Mouse (Mus musculus): Measurements from ENCODE around the gene Fras1. TPM values are rescaled to one million over a fixed set of nuclear protein-coding genes. Genes with fewer than 3 reads are reported as not detected.

Fras1 gene
- total and polyA plus RNA-seq, 3 experiments = 0.02 to 0.23 (median 0.11) TPM

DNA sequence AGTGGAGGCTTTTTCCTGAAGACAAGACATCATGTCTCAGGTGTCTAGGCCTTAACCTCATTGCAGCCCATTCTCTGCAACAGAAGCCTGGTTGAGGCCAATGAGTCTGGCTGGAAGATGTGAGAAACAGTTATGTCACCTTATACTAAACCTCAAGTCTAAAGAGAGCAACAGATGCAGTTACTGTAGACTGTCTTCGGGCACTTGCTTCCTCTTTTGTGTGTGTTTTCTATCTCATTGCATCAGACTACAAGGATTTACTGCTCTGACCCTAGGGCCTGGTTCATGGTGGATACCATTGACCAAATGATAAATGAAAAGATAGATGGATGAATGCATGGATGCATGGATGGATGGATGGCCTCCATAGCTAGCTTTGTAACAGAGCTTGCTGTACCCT, 388.3 kb downstream of the Fras1 start:
- Histone ChIP-seq H3K36me3 (replicated peaks) (no peaks in the 10 kb centered on the region), H3K27me3 (ENCODE audit: insufficient read depth, low read length) (peaks cover 16% of the 10 kb centered on the region), H3K9me3 (replicated peaks) (no peaks in the 10 kb centered on the region), H3K4me3 (ENCODE audit: low read depth, low read length) (no peak overlapping the region), H3K4me1 (ENCODE audit: insufficient read depth, low read depth, low read length) (peaks cover 4% of the 10 kb centered on the region; the same call in 1 of the 2 replicates)
- ATAC-seq (ENCODE audit: extremely low read depth, insufficient number of reproducible peaks, low FRiP score, poor library complexity, severe bottlenecking) = no peak
- no peak for DNase-seq (ENCODE audit: low spot score)
- TF ChIP-seq POLR2AphosphoS5 (IDR thresholded peaks at IDR 0.05; ENCODE audit: insufficient replicate concordance, low read depth, low read length) (no peak), GATA2 (IDR thresholded peaks at IDR 0.05; ENCODE audit: borderline replicate concordance, low read depth, low read length) (no peak), CTCF (IDR thresholded peaks at IDR 0.05; ENCODE audit: low read depth, low read length) (no peak), TAL1 (conservative IDR thresholded peaks at IDR 0.05; ENCODE audit: low read depth, low read length) (no peak), GATA1 (IDR thresholded peaks at IDR 0.05; ENCODE audit: borderline replicate concordance, low read length) (no peak)

DNA sequence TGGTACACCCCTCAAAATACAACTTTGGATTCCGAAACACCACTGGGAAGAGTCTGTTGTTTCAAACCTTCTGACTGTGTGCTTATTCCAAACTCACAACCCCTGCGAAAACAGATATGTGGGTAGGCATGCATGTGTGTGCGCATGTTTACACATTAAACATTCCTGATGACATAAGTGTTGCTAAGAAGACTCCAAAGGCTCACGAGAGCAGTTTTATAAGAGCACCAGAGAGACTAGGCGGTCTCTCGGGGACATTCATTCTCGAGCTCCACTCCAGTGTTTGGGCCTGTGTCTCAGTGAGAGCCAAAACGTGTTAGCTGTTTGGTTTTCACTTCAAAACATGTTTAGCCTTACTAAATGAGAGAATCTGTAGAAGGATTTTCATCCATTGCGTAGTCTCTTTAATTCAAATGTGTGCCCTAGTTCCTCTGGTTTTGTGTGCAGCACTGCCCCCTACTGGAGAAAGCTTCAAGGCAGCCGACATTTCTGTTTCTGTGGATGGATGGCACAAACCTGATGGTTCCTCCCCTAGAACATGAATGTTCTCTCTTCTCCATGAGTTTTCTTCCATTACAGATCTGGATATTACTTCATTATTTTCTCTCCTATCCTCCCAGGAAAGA, 395.2 kb downstream of the Fras1 start:
- Histone ChIP-seq H3K4me1 (ENCODE audit: insufficient read depth, low read depth, low read length) (peaks cover 8% of the 10 kb centered on the region; the same call in 1 of the 2 replicates), H3K27me3 (ENCODE audit: insufficient read depth, low read length) (peaks cover 17% of the 10 kb centered on the region), H3K4me3 (ENCODE audit: low read depth, low read length) (no peak overlapping the region), H3K9me3 (replicated peaks) (no peaks in the 10 kb centered on the region), H3K36me3 (replicated peaks) (no peaks in the 10 kb centered on the region)
- DNase-seq (ENCODE audit: low spot score) (peak; percentile 30), ATAC-seq (ENCODE audit: extremely low read depth, insufficient number of reproducible peaks, low FRiP score, poor library complexity, severe bottlenecking) (no peak; the same call in 1 of the 2 replicates)
- no peak for TF ChIP-seq GATA2 (IDR thresholded peaks at IDR 0.05; ENCODE audit: borderline replicate concordance, low read depth, low read length)
- TF ChIP-seq CTCF (IDR thresholded peaks at IDR 0.05; ENCODE audit: low read depth, low read length) = peak; percentile 46; the same call in 1 of the 2 replicates

DNA sequence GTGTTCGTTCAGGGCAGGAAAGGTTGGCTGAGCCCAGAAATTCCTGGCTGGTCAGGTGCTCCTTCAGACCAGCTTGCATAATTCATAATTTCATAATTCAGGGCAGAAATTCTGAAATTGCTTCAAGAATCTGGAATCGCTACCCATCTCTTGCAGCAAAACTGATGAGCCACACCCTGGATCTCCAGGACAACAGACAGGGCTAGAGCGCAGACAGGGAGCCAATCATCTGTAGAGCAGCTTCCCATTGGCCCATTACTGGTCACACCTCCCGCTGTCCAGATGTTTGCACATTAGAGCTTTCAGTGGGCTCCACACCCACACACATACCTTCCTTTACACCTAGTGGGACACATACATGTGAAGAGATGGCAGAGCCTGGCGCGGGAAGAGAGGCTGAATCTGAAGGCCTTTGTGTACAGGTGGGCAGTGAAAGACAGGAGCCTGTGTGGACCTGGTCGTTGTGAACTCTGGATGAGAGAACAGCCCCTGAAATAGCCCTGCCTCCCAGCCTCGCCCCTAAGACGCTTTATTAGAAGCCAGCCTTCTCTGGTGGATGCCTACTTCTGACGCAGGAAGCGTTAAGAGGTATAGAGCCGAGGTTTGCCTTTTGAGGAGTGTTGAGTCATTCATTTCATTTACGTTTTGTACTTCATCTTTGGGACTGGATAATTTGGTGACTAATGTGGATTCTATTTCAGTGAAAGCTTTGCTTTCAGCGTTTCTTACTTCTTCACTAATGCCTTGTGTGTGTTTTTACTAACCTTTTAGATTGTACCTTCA, 409.9 kb downstream of the Fras1 start:
- Histone ChIP-seq H3K4me3 (ENCODE audit: low read depth, low read length) (no peak overlapping the region), H3K4me1 (ENCODE audit: insufficient read depth, low read depth, low read length) (no peaks in the 10 kb centered on the region), H3K27me3 (ENCODE audit: insufficient read depth, low read length) (peaks cover 20% of the 10 kb centered on the region), H3K36me3 (replicated peaks) (no peaks in the 10 kb centered on the region), H3K9me3 (replicated peaks) (no peaks in the 10 kb centered on the region)
- TF ChIP-seq TAL1 (conservative IDR thresholded peaks at IDR 0.05; ENCODE audit: low read depth, low read length) (no peak), POLR2AphosphoS5 (IDR thresholded peaks at IDR 0.05; ENCODE audit: insufficient replicate concordance, low read depth, low read length) (no peak), GATA2 (IDR thresholded peaks at IDR 0.05; ENCODE audit: borderline replicate concordance, low read depth, low read length) (no peak), GATA1 (IDR thresholded peaks at IDR 0.05; ENCODE audit: borderline replicate concordance, low read length) (no peak), CTCF (IDR thresholded peaks at IDR 0.05; ENCODE audit: low read depth, low read length) (no peak)
- DNase-seq (ENCODE audit: low spot score) = no peak
- ATAC-seq (ENCODE audit: extremely low read depth, insufficient number of reproducible peaks, low FRiP score, poor library complexity, severe bottlenecking) = no peak

DNA sequence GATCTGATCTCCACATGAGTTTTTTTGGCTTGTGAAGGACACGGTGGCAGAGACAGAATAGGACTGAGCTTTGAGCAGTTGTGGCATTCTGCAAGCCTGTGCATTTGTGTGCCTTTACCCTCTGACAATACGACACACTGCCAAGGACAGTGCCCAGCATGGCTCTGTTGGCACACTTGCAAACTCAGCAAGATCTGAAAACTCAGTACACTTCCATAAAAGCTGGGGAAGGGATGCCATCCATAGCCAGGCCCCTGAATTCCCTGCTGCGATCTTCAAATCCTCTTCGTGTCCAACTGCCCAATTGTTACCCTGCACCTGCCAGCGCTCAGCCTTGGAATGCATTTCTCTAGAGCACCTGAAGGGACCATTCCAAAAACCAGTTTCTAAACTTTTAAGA, 411.3 kb downstream of the Fras1 start:
- Histone ChIP-seq H3K4me1 (ENCODE audit: insufficient read depth, low read depth, low read length) (no peaks in the 10 kb centered on the region), H3K4me3 (ENCODE audit: low read depth, low read length) (no peak overlapping the region), H3K36me3 (replicated peaks) (no peaks in the 10 kb centered on the region), H3K27me3 (ENCODE audit: insufficient read depth, low read length) (peaks cover 20% of the 10 kb centered on the region), H3K9me3 (replicated peaks) (no peaks in the 10 kb centered on the region)
- DNase-seq (ENCODE audit: low spot score) = no peak
- no peak for TF ChIP-seq POLR2AphosphoS5 (IDR thresholded peaks at IDR 0.05; ENCODE audit: insufficient replicate concordance, low read depth, low read length)
- TF ChIP-seq GATA1 (IDR thresholded peaks at IDR 0.05; ENCODE audit: borderline replicate concordance, low read length) = no peak
- no peak for ATAC-seq (ENCODE audit: extremely low read depth, insufficient number of reproducible peaks, low FRiP score, poor library complexity, severe bottlenecking)

DNA sequence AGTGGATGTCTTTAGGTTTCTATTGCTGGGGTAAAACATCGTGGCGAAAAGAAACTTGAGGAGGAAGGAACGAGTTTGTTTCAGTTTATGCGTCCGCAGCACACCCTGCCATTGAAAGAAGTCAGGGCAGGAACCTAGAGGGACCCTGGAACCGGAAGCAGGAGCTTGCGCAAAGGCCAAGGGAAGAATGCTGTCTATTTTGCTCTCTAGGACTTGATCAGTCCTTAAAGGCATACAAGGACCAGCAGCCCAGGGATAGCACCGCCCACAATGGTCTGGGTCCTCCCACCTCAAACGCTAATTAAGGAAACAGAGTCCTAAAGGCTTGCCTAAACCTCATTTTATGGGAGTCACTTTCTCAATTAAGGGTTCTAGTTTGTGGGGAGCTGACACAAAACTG, 418.7 kb downstream of the Fras1 start:
- H3K36me3 ChIP-seq (replicated peaks) = no peaks in the 10 kb centered on the region
- peaks cover 29% of the 10 kb centered on the region for H3K27me3 ChIP-seq (ENCODE audit: insufficient read depth, low read length)
- H3K4me1 ChIP-seq (ENCODE audit: insufficient read depth, low read depth, low read length) = peaks cover 14% of the 10 kb centered on the region
- no peak for ATAC-seq (ENCODE audit: extremely low read depth, insufficient number of reproducible peaks, low FRiP score, poor library complexity, severe bottlenecking)
- no peaks in the 10 kb centered on the region for H3K9me3 ChIP-seq (replicated peaks)
- TF ChIP-seq GATA2 (IDR thresholded peaks at IDR 0.05; ENCODE audit: borderline replicate concordance, low read depth, low read length) = no peak
- TF ChIP-seq POLR2AphosphoS5 (IDR thresholded peaks at IDR 0.05; ENCODE audit: insufficient replicate concordance, low read depth, low read length) = no peak
- no peak for TF ChIP-seq GATA1 (IDR thresholded peaks at IDR 0.05; ENCODE audit: borderline replicate concordance, low read length)
- TF ChIP-seq TAL1 (conservative IDR thresholded peaks at IDR 0.05; ENCODE audit: low read depth, low read length) = no peak
- TF ChIP-seq CTCF (IDR thresholded peaks at IDR 0.05; ENCODE audit: low read depth, low read length) = no peak
- DNase-seq (ENCODE audit: low spot score) = no peak
- no peak overlapping the region for H3K4me3 ChIP-seq (ENCODE audit: low read depth, low read length)

DNA sequence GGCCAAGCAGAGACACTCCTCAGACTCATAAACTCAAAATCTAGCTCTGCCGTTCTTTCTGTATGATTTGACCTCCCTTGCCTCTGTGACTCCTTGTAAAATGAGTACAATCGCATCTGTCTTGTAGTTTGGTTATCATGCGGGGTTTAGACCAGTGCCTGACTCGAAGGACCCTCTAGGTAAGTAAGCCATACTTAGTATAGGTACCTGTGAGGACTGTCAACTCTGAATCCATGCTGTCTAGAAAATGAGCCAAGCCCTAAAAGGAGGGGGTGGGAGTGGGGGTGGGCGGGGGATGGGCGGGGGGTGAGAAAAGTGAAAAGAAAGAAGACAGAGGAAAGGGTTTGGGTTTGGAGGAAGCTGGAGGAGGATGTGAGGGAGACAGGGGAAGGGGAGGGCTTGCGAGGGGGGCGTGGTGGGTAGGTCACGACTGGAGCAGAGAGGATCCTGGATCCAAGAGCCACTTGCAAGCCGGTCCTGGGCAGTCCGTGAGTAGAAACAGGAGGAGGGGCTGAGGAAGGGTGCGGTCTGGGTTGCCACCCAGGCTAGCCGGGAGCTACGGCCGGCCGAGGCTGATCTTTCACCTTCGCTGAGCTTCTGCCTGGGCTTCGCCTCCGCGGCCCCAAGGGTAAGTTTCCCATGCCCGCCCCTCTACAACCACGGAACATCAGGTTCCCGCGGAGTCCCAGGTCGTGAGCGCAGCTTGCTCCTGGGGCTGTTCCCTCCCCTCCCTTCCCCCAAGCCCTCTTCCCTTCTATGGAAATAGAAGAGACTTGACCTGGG, 419.4 kb downstream of the Fras1 start, which contains the start of gene Anxa3:
Anxa3 (plus strand) TSS at position 404 of the 783 bp plus-strand sequence.
- Histone ChIP-seq H3K9me3 (replicated peaks) (no peaks in the 10 kb centered on the region), H3K4me3 (ENCODE audit: low read depth, low read length) (peak within 1 kb of the TSS; percentile 67), H3K4me1 (ENCODE audit: insufficient read depth, low read depth, low read length) (peaks cover 14% of the 10 kb centered on the region), H3K27me3 (ENCODE audit: insufficient read depth, low read length) (peaks cover 31% of the 10 kb centered on the region), H3K36me3 (replicated peaks) (no peaks in the 10 kb centered on the region)
- TF ChIP-seq GATA1 (IDR thresholded peaks at IDR 0.05; ENCODE audit: borderline replicate concordance, low read length) (no peak), GATA2 (IDR thresholded peaks at IDR 0.05; ENCODE audit: borderline replicate concordance, low read depth, low read length) (no peak), CTCF (IDR thresholded peaks at IDR 0.05; ENCODE audit: low read depth, low read length) (no peak), TAL1 (conservative IDR thresholded peaks at IDR 0.05; ENCODE audit: low read depth, low read length) (no peak), POLR2AphosphoS5 (IDR thresholded peaks at IDR 0.05; ENCODE audit: insufficient replicate concordance, low read depth, low read length) (no peak)
- ATAC-seq (ENCODE audit: extremely low read depth, insufficient number of reproducible peaks, low FRiP score, poor library complexity, severe bottlenecking) = peak; percentile 15; the same call in 1 of the 2 replicates
- no peak for DNase-seq (ENCODE audit: low spot score)

Measured in G1E (cell line).